Mouse (Mus musculus) thymus, adult 2 months (tissue): ENCODE data around the gene Xlr3a. TPM values are rescaled to one million over a fixed set of nuclear protein-coding genes. Genes with fewer than 3 reads are reported as not detected.

Experiments
- DNase-seq: peaks from one replicate; pipeline ENCODE4 v3.0.0; 2021
- H3K27ac ChIP-seq: fragments of 200-500 bp; 2 replicates; pipeline ENCODE4 v1.5.1; 2012; ENCODE audit warnings: low read length, control low read depth; ENCODE audit not compliant: control insufficient read depth, insufficient read depth
- H3K27me3 ChIP-seq: fragments of 200-500 bp; 2 replicates; pipeline ENCODE4 v1.6.1; 2012; ENCODE audit warnings: mild to moderate bottlenecking, low read length, moderate library complexity, mixed read lengths; ENCODE audit not compliant: control insufficient read depth, insufficient read depth
- H3K36me3 ChIP-seq: fragments of 200-500 bp; 2 replicates; pipeline ENCODE4 v1.6.1; 2012; ENCODE audit warnings: mild to moderate bottlenecking, low read length, moderate library complexity; ENCODE audit not compliant: control insufficient read depth, insufficient read depth
- H3K4me1 ChIP-seq: fragments of 200-500 bp; replicated peaks from 2 replicates; pipeline ENCODE4 v1.6.1; 2012; ENCODE audit warnings: low read length; ENCODE audit not compliant: control insufficient read depth, insufficient read depth
- H3K4me3 ChIP-seq: fragments of 200-500 bp; 2 replicates; pipeline ENCODE4 v1.5.1; 2012; ENCODE audit warnings: mild to moderate bottlenecking, low read length, control low read depth, moderate library complexity; ENCODE audit not compliant: control insufficient read depth, insufficient read depth
- CTCF ChIP-seq: fragments of 200-500 bp; IDR thresholded peaks from 2 replicates; pipeline ENCODE4 v1.5.1; 2012; ENCODE audit warnings: mild to moderate bottlenecking, control low read depth, low read length, moderate library complexity, borderline replicate concordance; ENCODE audit not compliant: control insufficient read depth, poor library complexity, insufficient read depth; ENCODE audit errors: extremely low read depth
- POLR2A ChIP-seq: fragments of 200-500 bp; IDR thresholded peaks from 2 replicates; pipeline ENCODE4 v1.6.1; 2012; ENCODE audit warnings: mild to moderate bottlenecking, low read length, control low read depth, moderate library complexity; ENCODE audit not compliant: control insufficient read depth, poor library complexity, insufficient read depth; ENCODE audit errors: extremely low read depth
- WGBS: fragments of 180-500 bp; shearing (Covaris S2); methylation state at CpG from one replicate; pipeline ENCODE4 v1.1.7; 2018; 5-methylcytosine and 5-hydroxymethylcytosine counted together
- polyA plus RNA-seq: library from polyadenylated mRNA; depleted of rRNA; stranded (reverse); fragments of >200 nt; gene quantifications from 2 replicates; pipeline ENCODE4 v1.2.3, GENCODE M21; 2012

Xlr3a gene
- polyA plus RNA-seq, 1 experiment = 0.97 TPM

GRCm38 (mm10) chrX:73063512-73064414, 33.1 kb downstream of the Xlr3a start:
- WGBS = 81% methylated on average over 24 of the region's 24 CpGs
- Histone ChIP-seq H3K27me3 (no peaks in the 10 kb centered on the region), H3K36me3 (no peaks in the 10 kb centered on the region), H3K27ac (no peak overlapping the region), H3K4me3 (no peak overlapping the region), H3K4me1 (no peaks in the 10 kb centered on the region)
- TF ChIP-seq POLR2A (no peak), CTCF (no peak)
- DNase-seq = no peak

DNA sequence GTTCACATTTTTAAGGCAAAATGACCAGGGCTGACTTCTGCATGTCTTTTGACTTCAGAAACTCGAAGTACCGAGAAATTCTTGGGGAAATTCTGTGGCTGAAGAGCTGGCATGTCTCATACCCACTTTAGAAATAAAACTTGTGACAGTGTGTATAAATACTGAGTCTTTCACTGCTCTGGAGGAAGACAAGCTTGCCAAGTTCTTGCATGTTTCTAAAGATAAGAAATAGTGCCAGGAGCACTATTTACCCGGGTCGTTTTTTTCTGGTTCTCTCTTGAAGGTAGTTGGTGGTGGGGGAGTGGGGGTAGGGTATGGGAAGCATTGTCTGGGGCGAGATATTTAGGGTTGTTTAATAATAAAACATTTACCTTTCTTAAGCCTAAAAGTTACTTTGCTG, 34.6 kb downstream of the Xlr3a start:
- Histone ChIP-seq H3K27me3 (no peaks in the 10 kb centered on the region), H3K4me3 (no peak overlapping the region), H3K36me3 (no peaks in the 10 kb centered on the region), H3K4me1 (no peaks in the 10 kb centered on the region), H3K27ac (no peak overlapping the region)
- 47% methylated on average over 5 of the region's 5 CpGs for WGBS
- no peak for TF ChIP-seq CTCF
- no peak for TF ChIP-seq POLR2A
- DNase-seq = no peak

GRCm38 (mm10) chrX:73061528-73061927, 35.4 kb downstream of the Xlr3a start:
- no peaks in the 10 kb centered on the region for H3K4me1 ChIP-seq
- H3K27me3 ChIP-seq = no peaks in the 10 kb centered on the region
- 100% methylated on average over 1 of the region's 1 CpGs for WGBS
- TF ChIP-seq CTCF (no peak), POLR2A (no peak)
- H3K27ac ChIP-seq = no peak overlapping the region
- no peak for DNase-seq
- H3K36me3 ChIP-seq = no peaks in the 10 kb centered on the region
- no peak overlapping the region for H3K4me3 ChIP-seq

DNA sequence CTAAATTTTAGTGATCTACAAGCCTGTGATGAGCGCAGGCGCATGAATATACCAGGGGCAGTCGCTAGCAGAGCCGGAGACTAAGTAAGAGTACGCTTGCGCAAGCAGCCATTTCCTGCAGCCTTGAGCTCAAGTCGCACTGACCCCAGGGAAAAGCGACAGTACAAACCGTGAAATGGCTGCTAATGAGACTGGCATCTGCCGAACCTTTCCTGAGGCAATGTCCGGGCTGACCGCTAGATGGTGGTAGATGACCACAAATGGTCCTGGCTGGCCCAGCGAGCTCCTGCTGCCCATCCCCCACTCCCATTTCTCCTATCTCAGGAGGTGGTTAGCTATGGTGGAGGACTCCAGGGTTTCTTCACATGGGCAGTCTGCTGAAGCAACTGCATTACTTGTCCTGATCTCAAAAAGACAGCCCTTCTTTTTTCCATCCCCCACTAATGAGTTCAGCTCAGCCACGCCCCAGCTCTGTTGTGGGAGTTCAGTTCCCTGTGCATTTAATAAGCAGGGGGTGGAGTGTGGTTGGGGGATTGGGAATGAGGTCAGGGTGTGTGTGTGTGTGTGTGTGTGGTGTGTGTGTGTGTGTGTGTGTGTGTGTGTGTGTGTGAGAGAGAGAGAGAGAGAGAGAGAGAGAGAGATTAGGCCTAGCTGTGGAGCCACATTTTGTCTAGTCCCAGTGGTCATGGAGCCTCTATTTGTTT, 42.9 kb downstream of the Xlr3a start:
- Histone ChIP-seq H3K27ac (no peak overlapping the region), H3K4me3 (no peak overlapping the region), H3K27me3 (no peaks in the 10 kb centered on the region), H3K4me1 (no peaks in the 10 kb centered on the region), H3K36me3 (no peaks in the 10 kb centered on the region)
- TF ChIP-seq CTCF = peak; percentile 74; the same call in 1 of the 2 replicates
- no peak for TF ChIP-seq POLR2A
- peak; percentile 86 for DNase-seq
- 10% methylated on average over 14 of the region's 14 CpGs for WGBS

- Histone ChIP-seq H3K4me3 (no peak overlapping the region), H3K27me3 (no peaks in the 10 kb centered on the region), H3K27ac (no peak overlapping the region), H3K4me1 (no peaks in the 10 kb centered on the region), H3K36me3 (no peaks in the 10 kb centered on the region)
- no peak for DNase-seq
- TF ChIP-seq POLR2A = no peak
- no peak for TF ChIP-seq CTCF
- WGBS = 95% methylated on average over 12 of the region's 12 CpGs
These were observed 57.2 kb downstream of the Xlr3a start for GRCm38 (mm10) chrX:73039666-73040065.

GRCm38 (mm10) chrX:73038831-73039230, 58.1 kb downstream of the Xlr3a start:
- no peak overlapping the region for H3K4me3 ChIP-seq
- no peaks in the 10 kb centered on the region for H3K36me3 ChIP-seq
- DNase-seq = no peak
- no peak overlapping the region for H3K27ac ChIP-seq
- WGBS = 91% methylated on average over 8 of the region's 8 CpGs
- H3K4me1 ChIP-seq = no peaks in the 10 kb centered on the region
- TF ChIP-seq POLR2A (no peak), CTCF (no peak)
- H3K27me3 ChIP-seq = no peaks in the 10 kb centered on the region
